Mouse (Mus musculus) cerebral cortex, adult 2 months (tissue): Measurements from ENCODE around the gene Park7.

Experiments used
- WGBS: fragments of 180-500 bp; shearing (Covaris S2); methylation state at CpG from one replicate; pipeline ENCODE4 v1.1.7; 2018; 5-methylcytosine and 5-hydroxymethylcytosine counted together

The Park7 gene

DNA sequence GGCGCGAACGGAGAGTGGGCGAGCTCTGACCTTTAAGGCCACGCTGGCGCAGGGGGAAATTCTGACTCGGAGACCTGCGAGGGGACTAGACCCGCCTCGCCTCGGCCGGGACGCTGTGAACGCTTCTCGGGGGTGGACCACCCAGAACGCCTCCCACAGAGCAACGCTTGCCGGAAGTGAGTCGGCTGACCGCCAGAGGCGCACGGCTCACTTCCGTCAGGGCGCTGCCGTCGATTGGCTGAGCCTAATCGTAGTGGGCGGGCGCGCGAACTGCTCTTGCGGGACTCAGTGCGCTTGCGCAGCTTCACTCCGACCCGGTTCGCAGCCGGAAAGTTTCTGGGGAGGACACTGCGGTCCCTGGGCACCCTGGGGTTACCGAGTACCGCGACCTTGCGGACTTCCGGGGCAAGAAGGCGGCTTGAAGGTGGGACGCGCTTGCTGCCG is at the start of gene Park7, which contains the start of gene Tnfrsf9:
Gene Park7 (minus strand): TSS at position 148 of the 444 bp plus-strand sequence.
Gene Tnfrsf9 (plus strand): TSS at position 273 of the 444 bp plus-strand sequence.
- WGBS = under 1% methylated on average over 48 of the region's 48 CpGs

DNA sequence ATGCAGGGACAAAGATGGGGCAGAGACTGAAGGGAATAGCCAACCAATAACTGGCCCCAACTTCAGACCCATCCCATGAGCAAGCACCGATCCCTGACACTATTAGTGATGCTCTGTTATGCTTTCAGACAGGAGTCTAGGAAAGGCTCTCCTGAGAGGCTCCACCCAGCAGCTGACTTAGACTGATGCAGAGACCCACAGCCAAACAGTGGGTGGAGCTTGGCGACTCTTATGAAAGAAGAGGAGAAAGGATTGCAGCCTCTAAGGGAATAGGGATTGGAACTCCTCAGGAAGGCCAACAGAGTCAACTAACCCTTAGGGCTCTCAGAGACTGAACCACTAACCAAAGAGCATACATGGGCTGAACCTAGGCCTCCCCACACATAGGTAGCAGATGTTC is 49.5 kb upstream of the Park7 start:
- 61% methylated on average over 2 of the region's 2 CpGs for WGBS

DNA sequence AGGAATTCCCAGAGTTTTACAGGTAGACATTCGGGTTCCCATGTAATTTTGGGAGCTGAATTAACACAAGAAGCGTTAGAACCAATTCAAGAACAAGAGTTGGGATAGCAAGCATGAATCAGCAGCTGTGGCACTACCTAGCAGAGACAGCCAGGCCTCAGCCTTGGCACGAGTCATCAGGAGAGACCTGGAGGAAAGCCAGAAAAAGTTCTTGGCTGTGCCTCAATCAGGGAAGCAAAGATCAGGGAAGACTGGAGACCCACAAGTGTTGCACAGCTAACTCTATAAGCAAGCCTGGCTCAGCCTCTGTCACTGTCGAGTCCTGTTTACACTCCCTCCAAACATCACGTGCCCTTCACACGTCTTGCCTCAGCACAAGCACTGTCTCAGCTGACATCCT is 48.0 kb upstream of the Park7 start:
- 27% methylated on average over 6 of the region's 6 CpGs for WGBS

DNA sequence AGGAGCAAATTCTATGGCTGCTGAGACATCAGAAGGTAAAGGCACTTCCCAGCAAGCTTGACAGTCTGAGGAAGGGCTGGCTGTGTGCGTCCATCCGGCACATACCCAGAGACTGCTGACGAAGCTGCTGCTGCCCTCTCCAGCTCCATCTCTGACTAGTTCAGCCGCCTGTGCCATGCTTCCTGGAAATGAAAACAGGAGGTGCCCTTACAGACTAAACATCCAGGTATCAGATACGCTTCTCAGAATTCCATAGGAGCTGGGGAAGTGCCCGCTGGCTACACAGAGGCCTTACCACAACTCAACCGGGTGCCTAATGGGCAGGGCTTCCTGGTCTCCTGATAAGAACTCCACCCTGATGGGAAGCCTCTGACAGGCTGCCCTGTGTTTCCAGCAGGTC is 44.3 kb upstream of the Park7 start:
- 80% methylated on average over 7 of the region's 7 CpGs for WGBS

DNA sequence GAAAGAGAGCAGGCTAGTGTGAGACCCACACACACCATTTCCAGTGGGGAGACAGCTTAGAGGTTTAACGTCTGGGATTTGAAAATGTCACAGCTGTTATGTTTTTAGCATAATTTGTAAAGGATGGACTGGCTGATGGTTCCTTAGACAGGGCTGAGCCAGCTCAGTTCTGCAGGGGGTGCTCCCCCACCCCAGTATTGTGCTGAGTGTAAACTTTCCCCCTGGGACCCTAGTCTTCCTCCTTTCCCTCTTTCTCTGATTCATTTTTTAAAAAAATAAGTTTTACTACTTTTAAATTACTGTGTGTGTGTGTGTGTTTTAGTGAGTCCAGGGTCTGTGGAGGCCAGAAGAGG is 42.8 kb upstream of the Park7 start:
- whole genome bisulfite sequencing = 9% methylated on average over 1 of the region's 1 CpGs

DNA sequence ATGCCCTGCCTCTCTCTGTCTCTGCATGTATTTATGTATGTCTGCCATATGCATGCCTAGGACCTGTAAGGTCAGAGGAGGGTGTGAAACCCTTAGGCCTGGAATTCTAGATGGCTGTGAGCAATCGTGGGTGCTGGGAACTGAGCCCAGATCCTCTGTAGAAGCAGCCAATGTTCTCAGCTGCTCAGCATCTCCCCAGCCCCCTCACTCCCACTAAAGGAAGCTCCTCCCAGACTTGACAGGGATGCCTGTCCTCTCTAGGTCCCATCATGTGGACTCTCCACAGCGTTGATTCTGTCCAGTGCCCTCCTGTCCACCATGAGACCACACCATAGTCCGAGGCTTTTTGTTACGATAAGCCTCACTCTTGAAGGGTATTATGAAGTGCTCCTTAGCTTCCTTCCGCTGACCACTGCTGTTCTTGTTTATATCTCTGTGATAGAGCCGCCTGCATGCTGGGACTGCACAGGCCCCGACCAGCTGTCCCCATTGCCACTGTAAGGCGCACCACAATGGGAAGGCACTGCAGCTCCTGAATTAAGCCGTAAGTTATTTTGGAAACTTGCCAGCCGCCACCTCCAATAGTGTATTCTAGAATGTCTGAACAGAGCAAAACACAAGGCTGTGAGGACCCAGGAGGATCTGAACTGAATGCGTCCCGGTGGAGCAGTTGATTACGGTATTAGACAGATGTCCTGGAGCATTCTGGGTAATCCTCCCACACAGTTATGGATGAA is 42.3 kb upstream of the Park7 start:
- 35% methylated on average over 13 of the region's 13 CpGs for WGBS

DNA sequence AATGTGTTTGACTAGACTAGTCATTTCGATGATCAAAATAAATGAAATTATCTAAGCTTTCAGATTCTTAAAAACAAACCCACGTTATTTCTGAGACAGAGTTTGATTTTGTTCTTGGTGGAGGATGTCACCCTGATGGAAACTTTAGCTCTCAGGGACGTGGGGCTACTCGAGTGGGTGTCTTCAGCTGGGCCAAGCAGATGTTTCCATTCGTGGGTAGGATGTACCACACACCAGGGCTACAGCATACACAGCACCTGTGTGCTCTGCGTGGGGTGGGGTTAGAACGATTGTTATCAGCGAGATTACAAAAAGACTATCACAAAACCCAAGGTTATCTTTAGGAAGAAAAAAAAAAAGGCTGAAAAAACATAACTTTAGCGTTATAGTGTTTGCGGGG is 36.7 kb upstream of the Park7 start:
- WGBS = 82% methylated on average over 10 of the region's 10 CpGs

DNA sequence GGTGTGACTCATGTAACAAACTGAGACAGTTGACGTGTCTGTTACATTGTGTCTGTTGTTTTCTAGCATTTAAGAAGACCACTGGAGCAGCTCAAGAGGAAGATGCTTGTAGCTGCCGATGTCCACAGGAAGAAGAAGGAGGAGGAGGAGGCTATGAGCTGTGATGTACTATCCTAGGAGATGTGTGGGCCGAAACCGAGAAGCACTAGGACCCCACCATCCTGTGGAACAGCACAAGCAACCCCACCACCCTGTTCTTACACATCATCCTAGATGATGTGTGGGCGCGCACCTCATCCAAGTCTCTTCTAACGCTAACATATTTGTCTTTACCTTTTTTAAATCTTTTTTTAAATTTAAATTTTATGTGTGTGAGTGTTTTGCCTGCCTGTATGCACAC is 30.5 kb upstream of the Park7 start:
- WGBS = 64% methylated on average over 7 of the region's 7 CpGs

DNA sequence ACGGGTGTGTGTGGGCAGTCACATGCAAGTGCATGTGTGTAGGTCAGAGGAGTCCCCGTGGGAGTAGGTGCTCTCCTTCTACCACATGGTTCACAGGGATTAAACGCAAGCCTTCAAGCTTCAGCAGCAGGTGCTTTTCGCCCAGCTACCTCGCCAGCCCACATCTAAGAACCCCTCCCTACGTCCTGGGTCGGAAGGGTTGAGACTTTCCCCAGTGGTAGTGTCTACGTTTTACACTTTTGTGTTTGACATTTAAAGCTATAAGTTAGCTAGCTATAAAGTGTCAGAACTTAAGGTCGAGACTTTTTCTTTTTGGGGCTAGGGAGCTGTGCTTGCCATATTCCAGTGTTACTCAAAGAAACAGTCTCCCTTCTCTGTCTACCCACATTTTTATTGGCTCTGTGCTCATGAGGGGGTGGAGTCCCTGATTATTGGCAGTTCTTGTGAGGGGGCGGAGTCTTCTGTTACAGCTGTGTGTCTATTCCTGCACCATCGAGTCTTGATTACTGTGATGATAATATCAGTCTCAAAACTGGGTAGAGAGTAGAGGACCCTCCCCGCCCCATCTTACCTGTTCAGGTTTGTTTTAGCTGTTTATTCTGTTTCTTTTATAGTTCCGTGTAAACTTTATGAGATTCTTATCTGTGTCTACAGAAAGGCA is 25.9 kb upstream of the Park7 start:
- 51% methylated on average over 13 of the region's 13 CpGs for WGBS

DNA sequence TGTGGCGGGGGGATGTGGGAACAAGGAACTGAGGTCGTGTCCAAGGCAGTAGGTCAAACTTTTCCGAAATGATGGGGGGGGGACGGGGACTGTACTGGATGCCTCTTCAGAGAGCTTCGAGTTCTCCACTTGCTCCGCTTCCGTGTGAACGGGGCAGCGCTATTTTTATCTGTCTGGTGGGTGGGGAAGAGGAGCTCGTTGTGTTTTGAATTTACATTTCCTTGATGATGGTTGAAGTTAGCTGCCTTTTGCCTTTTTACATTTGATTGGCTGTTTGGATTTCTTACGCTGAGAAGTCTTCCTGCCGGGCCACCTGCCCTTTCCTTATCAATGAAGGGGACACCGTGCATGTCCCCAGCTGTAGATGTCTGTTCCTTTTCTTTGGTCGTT is 23.8 kb upstream of the Park7 start:
- 32% methylated on average over 14 of the region's 14 CpGs for WGBS

DNA sequence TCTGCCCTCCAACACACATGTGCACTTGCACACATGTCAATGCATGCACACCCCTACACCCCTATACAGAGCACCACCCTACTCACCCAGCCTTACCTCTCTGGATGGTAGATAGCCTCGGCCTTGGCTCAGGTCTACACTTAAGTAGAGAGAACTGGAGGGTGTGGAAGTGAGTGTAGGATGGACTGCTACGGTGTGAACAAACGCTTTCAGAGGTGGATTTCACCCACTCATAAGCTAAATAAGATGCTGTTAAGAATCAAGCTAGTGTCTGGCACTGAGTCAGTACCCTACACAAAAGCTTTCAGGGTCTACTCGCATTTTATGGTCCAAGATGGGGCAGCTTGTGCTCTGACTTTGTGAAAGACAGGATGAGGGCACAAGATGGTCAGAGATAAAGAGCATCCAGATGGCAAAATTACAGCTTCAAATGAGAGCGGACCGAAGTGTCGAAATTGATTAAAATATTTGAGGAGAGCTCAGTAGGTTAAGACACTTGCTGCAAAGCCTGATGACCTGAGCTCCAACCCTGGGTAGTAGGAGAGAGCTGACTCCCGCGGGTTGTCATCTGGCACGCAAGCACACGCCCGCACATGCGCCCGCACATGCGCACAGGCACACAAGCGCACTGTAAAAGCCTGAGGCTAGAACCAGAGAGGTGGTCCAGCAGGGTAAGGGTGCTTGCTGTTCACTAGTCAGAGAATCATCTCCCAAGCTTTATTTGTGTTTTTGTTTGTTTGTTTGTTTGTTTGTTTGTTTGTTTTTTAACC is 23.2 kb upstream of the Park7 start:
- 55% methylated on average over 16 of the region's 16 CpGs for WGBS

DNA sequence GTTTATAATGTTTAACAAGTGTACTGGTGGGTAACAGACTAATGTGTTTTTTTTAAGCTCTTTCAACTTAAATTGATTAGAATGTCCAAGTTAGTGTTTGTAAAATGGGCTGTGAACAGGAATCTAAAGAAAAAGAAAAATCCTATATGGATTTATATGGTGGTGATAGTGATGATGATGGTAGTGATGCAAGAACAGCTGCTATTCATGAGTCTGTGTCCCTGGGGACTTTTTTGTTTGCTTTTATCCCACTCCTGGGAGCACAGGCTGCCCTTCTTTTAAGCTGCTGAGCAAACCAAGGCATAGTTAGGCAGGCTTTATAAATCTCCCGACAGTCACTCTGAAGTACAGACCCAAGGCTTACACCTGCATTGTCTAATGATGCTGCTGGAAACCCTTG is 19.3 kb upstream of the Park7 start:
- WGBS = 76% methylated on average over 1 of the region's 1 CpGs

DNA sequence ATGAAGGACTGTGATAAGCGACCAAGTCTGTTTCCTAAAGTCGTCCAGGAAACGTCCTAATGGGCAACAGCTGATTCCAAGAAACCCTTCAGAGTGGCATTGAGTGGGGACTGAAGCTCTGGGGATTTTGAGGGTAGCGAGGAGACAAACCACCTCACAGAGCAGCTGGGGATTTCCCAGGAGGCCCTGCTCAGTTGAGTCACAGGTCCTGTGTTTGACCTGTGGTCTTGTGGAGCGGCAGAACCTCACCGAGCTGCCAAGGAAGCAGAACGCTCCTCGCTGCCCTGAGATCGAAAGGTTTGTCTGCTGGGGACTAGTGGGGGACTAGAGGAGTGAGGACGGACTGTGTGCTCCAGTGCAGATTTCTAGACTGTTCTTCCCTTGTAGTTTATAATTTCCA is 13.6 kb upstream of the Park7 start:
- 83% methylated on average over 10 of the region's 10 CpGs for WGBS

DNA sequence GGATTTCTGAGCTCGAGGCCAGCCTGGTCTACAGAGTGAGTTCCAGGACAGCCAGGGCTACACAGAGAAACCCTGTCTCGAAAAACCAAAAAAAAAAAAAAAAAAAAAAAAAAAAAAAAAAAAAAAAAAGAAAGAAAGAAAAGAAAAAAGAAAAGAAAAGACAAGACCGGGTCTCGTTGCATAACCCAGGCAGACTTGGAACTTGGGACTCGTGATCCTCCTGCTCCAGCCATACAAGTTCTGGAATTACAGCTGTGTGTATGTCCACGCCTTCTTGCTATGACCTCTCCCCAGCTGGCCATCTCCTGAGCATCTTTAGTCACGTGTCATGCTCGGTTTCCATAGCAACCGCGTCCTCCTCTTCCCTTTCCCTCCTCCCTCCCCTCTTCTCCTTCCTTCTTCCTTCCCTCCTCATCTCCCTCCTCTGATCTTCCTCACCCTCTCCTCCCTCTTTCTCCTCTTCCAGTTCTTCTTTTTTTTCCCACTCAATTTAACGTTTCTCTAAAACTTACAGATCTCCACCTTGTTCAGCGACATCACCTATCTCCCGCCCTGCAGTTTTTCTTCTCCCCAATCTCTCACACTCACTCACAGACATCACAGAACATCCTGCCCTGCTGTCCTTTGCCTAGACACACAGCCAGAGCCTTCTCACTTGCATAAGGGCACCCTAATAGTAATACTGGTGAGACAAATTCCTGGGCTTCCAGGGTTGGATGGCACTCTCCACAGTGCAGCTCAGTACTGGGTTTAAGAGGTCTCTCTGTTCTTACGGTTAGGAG is 12.9 kb upstream of the Park7 start:
- WGBS = 48% methylated on average over 14 of the region's 14 CpGs

DNA sequence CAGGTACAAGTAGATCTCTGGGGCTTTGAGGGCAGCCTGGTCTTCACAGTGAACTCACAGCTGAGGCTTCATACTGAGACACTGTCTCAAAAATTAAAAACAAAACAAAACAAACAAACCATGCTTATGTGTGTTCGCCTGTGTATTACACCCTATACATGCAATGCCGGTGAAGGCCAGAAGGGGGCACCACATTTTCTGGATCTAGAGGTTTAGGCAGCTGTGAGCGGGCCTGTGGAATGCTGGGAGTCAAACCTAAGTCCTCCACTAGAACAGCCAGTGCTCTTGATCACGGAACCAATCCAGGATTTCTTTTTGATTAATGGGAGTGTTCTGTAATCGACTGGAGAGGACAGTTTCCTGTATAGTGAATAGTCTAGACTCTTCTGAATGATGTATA is 11.7 kb upstream of the Park7 start:
- WGBS = 66% methylated on average over 5 of the region's 5 CpGs

DNA sequence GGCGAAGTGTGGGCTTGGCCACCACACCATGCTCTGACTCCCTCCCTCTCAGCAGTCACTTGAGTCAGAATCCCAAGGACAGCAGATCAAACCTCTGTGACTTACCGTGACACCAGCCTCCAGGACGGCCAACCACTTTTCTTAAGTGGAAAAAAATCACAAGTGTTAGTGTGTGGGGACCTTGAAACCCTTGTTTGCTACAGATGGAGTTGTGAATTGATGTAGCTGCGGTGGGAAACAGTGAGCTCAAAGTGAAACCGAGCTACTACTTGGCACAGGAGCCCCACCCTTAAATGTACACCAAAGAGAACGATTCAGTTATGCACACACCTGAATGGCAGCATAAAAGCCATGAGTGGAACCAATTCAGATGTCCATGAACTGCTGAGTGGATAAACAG is 10.7 kb upstream of the Park7 start:
- 82% methylated on average over 6 of the region's 6 CpGs for WGBS

DNA sequence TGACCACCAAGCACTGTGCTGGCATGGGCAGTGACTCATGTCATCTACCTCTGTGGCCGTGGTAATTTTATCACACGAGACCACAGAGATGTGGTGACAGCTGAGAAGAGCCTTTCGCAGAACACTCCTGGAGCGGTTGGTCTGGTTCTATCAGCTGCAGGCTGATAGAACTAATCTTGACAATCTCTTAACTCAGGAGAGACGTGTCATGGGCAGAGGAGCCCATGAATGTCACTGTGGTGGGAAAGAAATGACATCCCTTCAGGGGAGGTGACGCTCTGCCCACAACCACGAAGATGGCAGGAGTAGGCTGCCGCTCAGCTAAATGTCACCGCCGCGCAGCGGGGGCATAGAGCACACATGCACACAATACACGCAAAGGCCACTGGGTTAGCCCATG is 10.1 kb upstream of the Park7 start:
- WGBS = 86% methylated on average over 13 of the region's 13 CpGs

DNA sequence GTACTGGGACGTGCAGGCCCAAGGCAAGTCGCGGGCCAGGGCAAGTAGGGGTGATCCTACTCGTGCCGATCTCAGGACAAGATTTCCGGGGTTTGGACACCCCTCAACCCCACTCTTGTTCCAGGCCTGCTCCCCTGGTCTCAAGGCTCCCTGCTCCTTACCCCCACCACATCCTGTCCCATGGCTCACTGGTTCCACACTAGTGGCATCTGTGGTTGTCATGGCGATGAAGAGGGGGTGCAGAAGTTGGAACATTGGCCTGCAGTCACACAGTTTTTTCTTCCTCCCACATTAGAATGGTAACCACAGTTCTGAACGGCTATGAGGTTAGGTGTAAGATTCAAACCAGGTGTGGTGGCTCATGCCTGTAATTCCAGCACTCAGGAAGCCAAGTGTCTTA is 7.0 kb upstream of the Park7 start:
- WGBS = 71% methylated on average over 8 of the region's 8 CpGs

DNA sequence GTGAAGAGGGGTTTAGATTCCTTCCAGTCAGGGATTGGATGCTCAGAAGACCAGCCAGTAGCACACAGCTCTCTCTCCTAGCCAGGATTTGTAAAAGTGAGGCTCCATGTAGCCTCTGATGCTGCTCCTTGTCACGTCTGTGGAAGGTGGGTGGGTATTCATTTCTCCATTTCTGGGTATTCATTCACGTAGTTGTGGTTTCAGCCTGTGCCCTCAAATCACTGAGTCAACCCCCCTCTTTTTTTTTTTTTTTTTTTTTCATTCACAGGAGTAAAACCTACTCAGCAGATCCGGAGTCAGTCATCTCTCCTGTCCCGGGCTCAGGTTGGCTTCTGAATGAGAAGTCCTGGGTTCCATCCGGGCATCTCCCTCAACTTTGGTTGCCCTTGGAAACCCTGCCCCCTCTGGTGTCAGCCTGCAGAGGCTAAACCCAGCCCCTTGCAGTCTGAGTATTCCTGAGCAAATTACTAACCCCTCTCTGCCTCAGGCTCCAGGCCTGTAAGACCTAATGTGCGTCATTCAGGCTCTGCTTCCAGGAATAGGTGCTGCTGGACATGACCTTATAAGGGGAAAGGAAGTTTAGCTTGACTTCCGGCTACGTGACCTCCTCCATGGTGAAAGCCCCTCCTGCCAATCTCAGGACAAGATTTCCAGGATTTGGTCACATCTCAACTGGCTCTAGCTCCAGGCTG is 3.2 kb upstream of the Park7 start:
- WGBS = 60% methylated on average over 8 of the region's 8 CpGs

DNA sequence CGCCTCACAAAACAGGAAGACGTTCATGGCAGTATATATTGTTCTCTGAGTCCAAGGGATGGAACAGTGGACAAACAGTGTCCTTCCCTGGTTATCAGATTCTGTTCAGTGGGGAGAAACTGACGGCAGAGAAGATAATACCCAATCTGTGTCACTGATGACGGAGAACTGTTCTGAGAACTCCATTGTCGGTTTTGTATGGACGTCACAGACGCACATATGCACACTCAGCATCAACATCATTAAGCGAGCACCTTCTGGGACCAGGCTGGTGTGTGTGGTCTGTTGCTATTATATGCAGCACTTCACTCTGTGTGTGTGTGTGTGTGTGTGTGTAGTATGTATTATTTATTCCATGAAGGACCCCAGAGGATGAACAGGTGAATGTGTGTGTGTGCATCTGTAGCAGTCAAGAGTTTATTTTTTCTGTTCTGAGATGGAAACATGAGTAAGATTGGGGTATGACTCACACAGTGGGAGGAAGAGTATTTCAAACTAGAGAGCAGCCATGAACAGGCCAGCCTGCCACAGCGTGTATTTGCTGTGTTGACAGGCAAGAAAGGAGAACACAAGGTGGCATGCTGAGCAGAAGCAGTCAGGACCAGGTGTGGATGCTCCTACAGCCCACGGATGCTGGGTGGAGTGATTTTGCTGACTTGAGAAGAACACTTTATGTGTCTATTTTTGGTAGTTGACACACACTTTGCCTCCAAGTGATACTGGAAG is 1.1 kb upstream of the Park7 start:
- 19% methylated on average over 10 of the region's 10 CpGs for WGBS

DNA sequence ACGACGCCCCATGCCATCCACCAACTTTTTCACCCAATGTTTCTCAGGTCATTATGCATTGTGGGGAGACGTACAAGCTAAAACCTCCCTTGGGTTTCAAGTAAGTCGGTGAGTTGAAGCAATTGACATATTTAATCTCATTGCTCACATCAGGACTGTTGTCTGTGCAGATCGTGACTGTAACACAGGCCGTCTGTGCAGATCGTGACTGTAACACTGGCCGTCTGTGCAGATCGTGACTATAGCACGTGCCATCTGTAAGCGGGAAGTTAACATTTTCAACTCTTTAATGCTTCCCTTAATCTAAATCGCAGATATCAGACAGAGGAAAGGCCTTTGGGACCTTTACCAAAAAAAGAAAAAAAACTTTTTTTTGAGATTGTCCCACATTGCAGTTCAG is 494 bp downstream of the Park7 start:
- WGBS = 9% methylated on average over 12 of the region's 12 CpGs
